Mouse (Mus musculus) G1E-ER4 (cell line): ENCODE data around the gene Son. TPM values are rescaled to one million over a fixed set of nuclear protein-coding genes. Genes with fewer than 3 reads are reported as not detected.

Experiments
- GATA1 ChIP-seq: IDR thresholded peaks from one replicate; pipeline ENCODE4 v1.8.0; 2012; ENCODE audit warnings: low read length, inconsistent platforms
- polyA plus RNA-seq: library from polyadenylated mRNA; stranded (reverse); fragments of >175 nt; gene quantifications from 2 replicates; pipeline ENCODE4 v1.2.3, GENCODE M21; 2012

The Son gene
- 45.2 and 49.5 TPM in 2 replicates for polyA plus RNA-seq

DNA sequence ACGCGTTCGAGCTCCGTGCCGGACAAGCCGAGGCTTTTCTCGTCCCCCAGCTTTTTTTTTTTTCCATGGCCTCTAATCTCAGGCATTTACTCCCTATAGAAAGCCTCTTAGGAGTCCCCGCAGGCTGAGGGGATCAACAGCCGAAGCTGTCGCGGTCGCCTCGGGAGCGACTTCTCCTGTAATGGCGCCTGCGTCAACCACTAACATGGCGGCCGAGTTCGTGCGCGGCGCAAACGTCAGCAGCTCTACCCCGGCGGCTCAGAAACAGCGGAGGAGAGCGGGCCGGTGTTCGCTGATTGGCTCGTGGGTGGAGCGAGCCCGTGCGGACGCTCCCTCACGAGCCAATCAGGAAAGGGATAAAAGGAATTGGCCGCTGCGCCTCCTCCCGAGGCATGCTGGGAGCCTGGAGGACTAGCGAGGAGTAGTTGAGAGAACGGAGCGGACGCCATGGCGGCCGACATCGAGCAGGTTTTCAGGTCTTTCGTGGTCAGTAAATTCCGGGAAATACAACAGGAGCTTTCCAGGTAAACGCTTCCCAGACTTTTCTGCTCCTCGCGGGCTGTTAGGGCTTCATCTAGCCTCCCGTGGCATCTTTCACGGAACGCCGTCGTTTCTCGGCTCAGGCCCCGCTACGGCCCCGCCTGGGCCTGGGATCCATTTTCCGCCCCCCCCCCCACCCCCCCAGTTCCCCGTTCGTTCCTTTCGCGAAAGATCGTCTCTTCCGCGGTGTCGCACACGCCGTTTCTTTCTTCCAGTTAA is at the start of gene Son:
Gene Son, plus strand, starts transcription at position 46 of the 759 bp plus-strand sequence.
- no peak for TF ChIP-seq GATA1

DNA sequence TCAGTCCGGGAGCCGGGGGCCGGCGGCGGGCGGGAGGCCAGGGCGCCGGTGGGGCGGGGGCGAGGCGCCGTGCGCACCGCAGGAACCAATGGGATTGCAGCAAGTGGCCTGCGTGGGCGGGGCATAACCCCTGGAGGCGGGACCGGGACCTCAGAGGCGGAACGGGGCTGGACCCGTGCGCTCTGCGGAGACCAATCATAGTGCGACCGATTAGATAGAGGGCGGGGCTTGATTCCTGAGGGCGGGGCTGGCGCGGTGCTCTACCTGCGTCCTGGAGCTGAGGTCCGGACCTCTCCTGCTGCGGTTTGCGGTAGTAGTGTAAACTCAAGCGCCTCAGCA is 49.7 kb upstream of the Son start, which contains the start of gene Tmem50b:
Gene Tmem50b, minus strand, starts transcription at position 129 of the 339 bp plus-strand sequence.
- TF ChIP-seq GATA1 = no peak

DNA sequence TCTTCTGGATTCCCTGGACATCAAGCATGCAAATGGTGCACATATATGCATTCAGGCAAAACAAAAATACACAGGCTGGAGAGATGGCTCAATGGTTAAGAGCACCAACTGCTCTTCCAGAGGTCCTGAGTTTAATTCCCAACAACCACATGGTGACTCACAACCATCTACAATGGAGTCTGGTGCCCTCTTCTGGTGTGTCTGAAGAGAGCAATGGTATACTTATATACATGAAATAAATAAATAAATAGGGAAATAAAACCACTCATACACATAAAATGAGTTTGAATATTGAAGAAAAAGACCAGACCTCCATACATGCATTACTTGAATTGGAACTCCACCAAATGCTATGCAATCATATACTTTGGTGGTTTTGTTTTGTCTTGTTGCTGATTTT is 48.1 kb upstream of the Son start:
- no peak for TF ChIP-seq GATA1

- TF ChIP-seq GATA1 = no peak
Observed at GRCm38 (mm10) chr16:91601081-91601480, 46.2 kb upstream of the Son start.

DNA sequence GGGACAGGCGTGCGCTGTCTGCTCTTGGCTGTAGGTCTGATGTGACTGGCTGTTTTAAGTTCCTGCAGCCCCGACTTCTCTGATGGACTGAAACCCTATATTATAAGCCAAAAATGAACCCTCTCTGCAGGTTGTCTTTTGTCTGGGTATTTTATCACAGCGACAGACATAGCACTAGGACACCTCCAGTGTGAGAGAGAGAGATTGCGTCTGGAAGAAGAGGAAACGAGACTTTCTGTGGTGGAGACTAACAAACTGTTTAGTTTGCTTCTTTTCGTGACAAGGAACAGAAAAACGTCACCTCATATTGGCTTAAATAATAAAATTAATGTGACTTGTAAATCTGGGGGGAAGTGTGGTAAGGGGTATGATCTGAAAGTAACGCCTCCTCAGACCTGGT is 45.6 kb upstream of the Son start:
- no peak for TF ChIP-seq GATA1

- TF ChIP-seq GATA1 = no peak
Observed at GRCm38 (mm10) chr16:91605156-91605555, 42.1 kb upstream of the Son start.

DNA sequence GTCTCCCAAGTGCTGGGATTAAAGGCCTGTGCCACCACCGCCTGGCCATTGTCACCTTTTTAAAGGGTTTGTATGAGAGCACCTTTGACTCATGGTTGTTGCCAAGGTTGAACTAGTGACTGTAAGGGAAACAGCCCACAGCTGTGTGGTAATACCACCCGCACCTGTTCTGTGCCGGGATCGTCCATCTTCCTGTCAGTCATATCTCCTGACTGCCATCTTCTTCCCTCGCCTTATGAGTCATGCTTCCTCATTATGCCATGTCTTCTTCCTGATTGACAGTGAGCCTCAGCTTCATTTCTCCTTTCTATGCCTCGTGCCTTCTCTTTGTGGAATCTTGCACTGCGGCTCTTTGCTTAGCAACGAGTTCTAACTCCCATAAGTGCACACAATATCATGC is 40.3 kb upstream of the Son start:
- no peak for TF ChIP-seq GATA1

- TF ChIP-seq GATA1 = no peak
Observed at GRCm38 (mm10) chr16:91609501-91610245, 37.6 kb upstream of the Son start.

DNA sequence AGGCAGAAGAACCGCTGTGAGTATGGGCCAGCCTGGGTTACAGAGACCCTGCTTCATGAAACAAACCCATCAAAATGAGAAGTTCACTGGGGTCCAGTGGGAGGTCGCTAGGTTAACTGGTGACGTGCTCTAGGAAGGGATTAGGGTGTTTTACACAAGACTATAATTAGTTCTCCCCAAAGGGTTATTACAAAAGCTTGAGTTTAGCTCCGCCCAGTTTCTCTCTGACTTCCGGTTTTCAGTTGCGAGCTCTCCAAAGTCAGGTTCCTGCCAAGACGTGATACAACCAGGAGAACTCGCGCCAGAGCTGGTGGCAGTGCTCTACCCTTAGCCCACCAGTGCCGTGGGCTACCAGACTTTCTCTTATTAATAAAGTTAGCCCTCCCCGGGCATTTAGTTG is 36.1 kb upstream of the Son start:
- no peak for TF ChIP-seq GATA1

GRCm38 (mm10) chr16:91612525-91612924 is 34.8 kb upstream of the Son start:
- TF ChIP-seq GATA1 = no peak

DNA sequence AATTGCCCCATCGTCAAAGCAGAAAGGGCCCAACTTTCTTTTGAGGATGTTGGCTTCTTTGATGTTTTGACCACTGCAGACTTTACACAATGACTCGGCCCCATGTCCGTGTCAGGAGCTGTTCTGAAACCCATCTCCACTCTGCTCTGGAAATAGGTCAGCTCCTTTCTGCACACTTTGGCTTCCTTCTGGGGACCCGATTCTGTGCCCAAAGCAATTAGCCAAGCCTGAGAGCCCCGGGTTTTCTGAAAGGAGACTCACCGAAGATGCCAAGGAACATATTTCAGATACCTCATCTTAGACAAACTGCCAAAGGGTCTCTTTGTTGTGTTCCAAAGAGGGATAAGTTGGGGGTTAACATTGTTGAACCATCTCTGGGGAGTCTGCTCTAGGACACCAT is 32.8 kb upstream of the Son start:
- no peak for TF ChIP-seq GATA1

DNA sequence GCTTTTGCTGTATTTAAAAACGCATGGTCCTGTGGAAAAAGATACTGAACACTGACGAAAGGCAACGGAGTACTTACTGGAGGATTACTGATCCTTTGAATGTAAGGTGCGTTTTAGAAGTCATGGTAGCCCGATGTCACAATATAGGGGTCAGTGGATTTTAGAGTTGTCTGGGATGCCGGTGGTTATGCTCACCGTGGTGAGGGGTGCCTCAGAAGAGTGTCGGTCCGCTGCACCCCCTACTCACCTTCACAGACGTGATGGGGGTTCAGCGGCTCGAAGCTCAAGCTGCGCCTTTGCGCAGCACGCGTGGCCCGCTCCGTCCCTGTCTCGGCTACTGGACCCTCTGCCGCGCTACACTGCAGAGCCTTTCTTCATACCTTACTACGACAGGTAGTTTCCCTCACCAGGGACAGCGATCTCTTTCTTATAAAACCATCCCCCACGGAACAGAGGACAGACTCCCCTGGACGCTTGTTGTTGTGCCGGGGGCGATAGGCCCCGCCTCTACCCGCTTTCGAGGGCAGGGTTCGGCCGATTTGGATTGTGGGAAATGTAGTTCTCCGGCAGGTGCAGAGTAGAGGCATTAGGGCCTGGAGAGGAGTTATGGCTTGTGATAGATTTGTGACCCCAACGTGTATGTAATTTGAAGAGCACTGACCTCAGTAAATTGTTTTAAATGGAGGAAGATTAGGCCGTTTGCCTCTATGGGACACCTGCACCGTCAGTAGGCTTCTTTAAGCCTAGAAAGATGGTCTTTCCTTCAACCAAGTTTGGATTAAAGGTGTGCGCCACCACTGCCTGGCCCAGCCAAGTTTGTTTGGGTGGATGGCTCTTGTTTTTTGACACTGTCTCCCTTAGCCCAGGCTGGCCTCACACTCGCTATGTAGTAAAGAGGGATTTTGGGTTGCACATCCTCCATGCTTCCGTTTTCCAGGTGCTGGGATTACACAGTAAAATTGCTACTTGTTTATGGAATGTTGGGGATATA is 28.5 kb upstream of the Son start, which contains the start of gene Dnajc28:
Gene Dnajc28, minus strand, starts transcription at position 516 of the 991 bp plus-strand sequence.
- TF ChIP-seq GATA1 = no peak

DNA sequence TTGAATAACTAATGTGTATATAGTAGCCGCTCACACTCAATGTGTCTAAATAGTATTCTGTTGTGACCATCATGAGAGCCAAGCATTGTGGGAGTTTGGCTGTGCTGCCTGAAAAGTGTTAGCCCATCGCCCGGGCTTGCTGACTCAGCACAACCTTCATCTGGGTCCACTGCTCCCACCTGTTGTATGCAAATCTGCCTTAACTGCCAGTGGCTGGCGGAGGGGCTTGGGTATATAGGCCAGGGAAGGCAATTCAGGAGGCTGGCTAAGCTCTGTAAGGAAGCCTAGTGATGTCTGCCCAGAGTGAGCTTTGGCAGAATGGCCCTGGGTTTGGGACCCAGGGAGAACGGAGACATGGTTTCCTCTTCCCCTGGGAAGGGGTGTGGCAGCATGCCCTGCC is 27.1 kb upstream of the Son start:
- no peak for TF ChIP-seq GATA1

DNA sequence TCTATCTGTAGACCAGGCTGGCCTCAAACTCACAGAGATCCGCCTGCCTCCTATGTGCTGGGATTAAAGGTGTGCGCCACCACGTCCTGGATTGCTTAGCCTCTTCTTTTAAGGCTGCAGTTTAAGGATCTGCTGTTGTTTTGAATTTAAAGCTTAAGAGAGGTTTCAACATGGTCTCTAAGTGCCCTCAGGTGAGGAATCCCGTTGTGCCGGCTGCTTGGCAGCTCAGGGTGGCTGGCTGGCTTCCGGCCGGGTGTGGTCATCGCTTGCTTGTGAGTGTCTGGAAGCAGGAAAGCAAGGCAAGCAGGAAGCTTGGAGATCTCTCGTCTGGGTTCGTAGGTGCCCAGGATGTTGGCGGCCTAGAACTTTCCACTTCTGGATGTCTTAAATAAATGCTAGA is 26.3 kb upstream of the Son start:
- TF ChIP-seq GATA1 = no peak

GRCm38 (mm10) chr16:91623074-91623473 is 24.2 kb upstream of the Son start:
- TF ChIP-seq GATA1 = no peak

GRCm38 (mm10) chr16:91627831-91628230 is 19.5 kb upstream of the Son start:
- TF ChIP-seq GATA1 = no peak

DNA sequence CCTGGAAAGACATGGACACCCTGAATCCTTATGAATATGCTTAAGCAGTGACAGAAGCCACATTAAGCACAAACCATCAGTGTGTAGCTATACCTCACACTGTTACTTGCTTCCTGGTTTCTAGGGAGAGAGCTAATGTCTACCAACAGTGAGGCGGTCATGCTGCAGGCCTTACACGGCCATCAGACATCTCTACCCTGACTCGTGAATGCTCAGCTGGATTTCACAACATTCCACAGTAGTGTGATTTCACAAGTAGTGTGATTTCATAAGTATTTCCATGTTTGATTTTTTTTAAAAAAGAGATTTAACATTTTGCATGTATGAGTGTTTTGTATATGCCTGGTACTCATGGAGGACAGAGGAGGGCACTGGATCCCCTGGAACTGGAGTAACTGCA is 18.6 kb upstream of the Son start:
- no peak for TF ChIP-seq GATA1
